Mouse (Mus musculus) cerebellum, postnatal 4 days (tissue): ENCODE measurements around the gene Ccdc107.

Source experiments
- DNase-seq, 2 experiments: peaks; one replicate each; pipeline ENCODE4 v3.0.0; 2022; ENCODE audit warnings: low spot score in 2 of 2, mixed read lengths in 1 of 2

Ccdc107 gene

GRCm38 (mm10) chr4:43512653-43513052, 20.0 kb downstream of the Ccdc107 start:
- DNase-seq = no peak

- no peak for DNase-seq
Measured at GRCm38 (mm10) chr4:43513300-43513699, 20.6 kb downstream of the Ccdc107 start.

GRCm38 (mm10) chr4:43513791-43514190, 21.1 kb downstream of the Ccdc107 start:
- DNase-seq = no peak

GRCm38 (mm10) chr4:43515764-43516708, 23.3 kb downstream of the Ccdc107 start:
- DNase-seq = no peak

- DNase-seq = no peak
Measured at GRCm38 (mm10) chr4:43519551-43519950, 26.9 kb downstream of the Ccdc107 start.

GRCm38 (mm10) chr4:43519956-43520355, 27.3 kb downstream of the Ccdc107 start:
- DNase-seq = peak; percentile 90 to 95

- no peak for DNase-seq
Measured at GRCm38 (mm10) chr4:43527880-43528279, 35.2 kb downstream of the Ccdc107 start.

GRCm38 (mm10) chr4:43528487-43528886, 35.8 kb downstream of the Ccdc107 start:
- DNase-seq = no peak

GRCm38 (mm10) chr4:43530081-43530501, 37.4 kb downstream of the Ccdc107 start:
- no peak for DNase-seq

GRCm38 (mm10) chr4:43530581-43530980, 37.9 kb downstream of the Ccdc107 start:
- peak; percentile 49 to 71 for DNase-seq

- no peak for DNase-seq
Measured at GRCm38 (mm10) chr4:43533270-43533669, 40.6 kb downstream of the Ccdc107 start.

- DNase-seq = no peak
Measured at GRCm38 (mm10) chr4:43535628-43536027, 42.9 kb downstream of the Ccdc107 start.

GRCm38 (mm10) chr4:43536031-43536430, 43.3 kb downstream of the Ccdc107 start:
- no peak for DNase-seq

GRCm38 (mm10) chr4:43542044-43542443, 49.3 kb downstream of the Ccdc107 start:
- no peak for DNase-seq
